Comparison of ENCODE assay signal across 24 mouse cellular contexts in genomic region chr3:147442925-147443690, GRCm38 (mm10).
DNase-seq lines count a peak whose midpoint lies in the region; ATAC-seq and TF ChIP-seq lines count a peak whose summit lies in the region.
"Had no signal": no experiment of that assay in that cellular context is flagged by ENCODE, and none has a peak within 500 bp of the region (broad histone marks: within the 10 kb centered on the region; RNA-seq: fewer than 3 reads in every experiment).

No protein-coding gene starts in this region.

- H3K27ac ChIP-seq in midbrain, embryonic 11.5 days (ENCODE audit: low read depth, low read length): no peak overlapping the region
- no peak overlapping the region for H3K27ac ChIP-seq in midbrain, embryonic 15.5 days
- H3K27ac ChIP-seq in forebrain, embryonic 12.5 days: no peak overlapping the region; the same call in 1 of the 2 replicates
- H3K27ac ChIP-seq in hindbrain, embryonic 14.5 days: peak overlapping the region; percentile 49; the same call in 1 of the 2 replicates
- H3K27ac ChIP-seq in neural tube, embryonic 13.5 days (replicated peaks): peak overlapping the region; percentile 81
- no peak overlapping the region for H3K27ac ChIP-seq in gastrocnemius, adult 2 months
- H3K27ac ChIP-seq: liver, embryonic 12.5 days; stomach, embryonic 15.5 days had no signal

- H3K9ac ChIP-seq in midbrain, embryonic 11.5 days (ENCODE audit: low read length): no peak overlapping the region
- H3K9ac ChIP-seq in midbrain, embryonic 15.5 days: no peak overlapping the region
- H3K9ac ChIP-seq in forebrain, embryonic 12.5 days: no peak overlapping the region
- no peak overlapping the region for H3K9ac ChIP-seq in hindbrain, embryonic 14.5 days
- H3K9ac ChIP-seq in neural tube, embryonic 13.5 days: no peak overlapping the region
- H3K9ac ChIP-seq: liver, embryonic 12.5 days; stomach, embryonic 15.5 days had no signal

- 64% methylated on average over 5 of the region's 5 CpGs for WGBS in midbrain, embryonic 11.5 days
- WGBS in midbrain, embryonic 15.5 days: 54% methylated on average over 5 of the region's 5 CpGs
- 55% methylated on average over 5 of the region's 5 CpGs for WGBS in forebrain, embryonic 12.5 days
- 56% methylated on average over 5 of the region's 5 CpGs for WGBS in hindbrain, embryonic 14.5 days
- WGBS in neural tube, embryonic 13.5 days: 62% methylated on average over 5 of the region's 5 CpGs

- no peaks in the 10 kb centered on the region for H3K27me3 ChIP-seq in midbrain, embryonic 11.5 days (ENCODE audit: control insufficient read depth, insufficient read depth, low read length)
- H3K27me3 ChIP-seq in midbrain, embryonic 15.5 days (replicated peaks): no peaks in the 10 kb centered on the region
- H3K27me3 ChIP-seq in forebrain, embryonic 12.5 days: peaks cover 5% of the 10 kb centered on the region; the same call in 1 of the 2 replicates
- H3K27me3 ChIP-seq in hindbrain, embryonic 14.5 days (ENCODE audit: control insufficient read depth, insufficient read depth, low read length): no peaks in the 10 kb centered on the region
- H3K27me3 ChIP-seq in neural tube, embryonic 13.5 days: no peaks in the 10 kb centered on the region
- H3K27me3 ChIP-seq: liver, embryonic 12.5 days; stomach, embryonic 15.5 days had no signal

- DNase-seq in midbrain, embryonic 11.5 days (ENCODE audit: low spot score, missing footprints): peak; percentile 81
- DNase-seq in hindbrain, embryonic 14.5 days (ENCODE audit: low spot score): no peak
- no peak for DNase-seq in liver
- DNase-seq in gastrocnemius, adult 2 months: no peak
- DNase-seq in ovary, adult 18-20 months (ENCODE audit: low spot score): no peak
- DNase-seq: adrenal gland, postnatal 14 days; cerebellum, adult 11-12 months; cerebellum, postnatal 36 days; heart, postnatal 10 days; kidney, adult 18-20 months; kidney, postnatal 10 days; left cerebral cortex, postnatal 4 days; lung, adult 2 months; lung, postnatal 36 days; right cerebral cortex, postnatal 25 days; thymus, adult 18-20 months; thymus, postnatal 4 days had no signal

- H3K4me1 ChIP-seq in midbrain, embryonic 11.5 days (ENCODE audit: control insufficient read depth, insufficient read depth, low read length): peaks cover 8% of the 10 kb centered on the region; the same call in 1 of the 2 replicates
- 0 out of 2 replicates have a peak, but pooled peaks cover 7% of the 10 kb centered on the region for H3K4me1 ChIP-seq in midbrain, embryonic 15.5 days
- peaks cover 12% of the 10 kb centered on the region for H3K4me1 ChIP-seq in forebrain, embryonic 12.5 days
- H3K4me1 ChIP-seq in hindbrain, embryonic 14.5 days (replicated peaks; ENCODE audit: control insufficient read depth, insufficient read depth, low read length): peaks cover 6% of the 10 kb centered on the region; the same call in 1 of the 2 replicates
- H3K4me1 ChIP-seq in neural tube, embryonic 13.5 days (replicated peaks): peaks cover 25% of the 10 kb centered on the region
- H3K4me1 ChIP-seq: liver, embryonic 12.5 days; stomach, embryonic 15.5 days had no signal

- intact Hi-C loops in gastrocnemius, adult 2 months (cut with DNase I): no loop called here

- no peak overlapping the region for H3K4me3 ChIP-seq in midbrain, embryonic 11.5 days (ENCODE audit: low read depth, low read length)
- H3K4me3 ChIP-seq in midbrain, embryonic 15.5 days: no peak overlapping the region
- H3K4me3 ChIP-seq in forebrain, embryonic 12.5 days (replicated peaks): no peak overlapping the region
- no peak overlapping the region for H3K4me3 ChIP-seq in hindbrain, embryonic 14.5 days (replicated peaks; ENCODE audit: low read length)
- no peak overlapping the region for H3K4me3 ChIP-seq in neural tube, embryonic 13.5 days
- no peak overlapping the region for H3K4me3 ChIP-seq in gastrocnemius, adult 2 months
- H3K4me3 ChIP-seq: liver, embryonic 12.5 days; stomach, embryonic 15.5 days had no signal

- H3K4me2 ChIP-seq in midbrain, embryonic 11.5 days: no peak overlapping the region
- H3K4me2 ChIP-seq in midbrain, embryonic 15.5 days: no peak overlapping the region
- H3K4me2 ChIP-seq in forebrain, embryonic 12.5 days: no peak overlapping the region
- H3K4me2 ChIP-seq in hindbrain, embryonic 14.5 days (replicated peaks): no peak overlapping the region
- H3K4me2 ChIP-seq in neural tube, embryonic 13.5 days: no peak overlapping the region
- H3K4me2 ChIP-seq: heart, embryonic 11.5 days; liver, embryonic 12.5 days; stomach, embryonic 15.5 days had no signal

- no peaks in the 10 kb centered on the region for H3K36me3 ChIP-seq in midbrain, embryonic 11.5 days (ENCODE audit: control insufficient read depth, insufficient read depth, low read length)
- no peaks in the 10 kb centered on the region for H3K36me3 ChIP-seq in midbrain, embryonic 15.5 days (replicated peaks)
- H3K36me3 ChIP-seq in forebrain, embryonic 12.5 days (replicated peaks): no peaks in the 10 kb centered on the region
- H3K36me3 ChIP-seq in hindbrain, embryonic 14.5 days (replicated peaks; ENCODE audit: control insufficient read depth, insufficient read depth): no peaks in the 10 kb centered on the region
- no peaks in the 10 kb centered on the region for H3K36me3 ChIP-seq in neural tube, embryonic 13.5 days
- H3K36me3 ChIP-seq: liver, embryonic 12.5 days; stomach, embryonic 15.5 days had no signal

- H3K9me3 ChIP-seq in midbrain, embryonic 11.5 days (ENCODE audit: control insufficient read depth, low read length): no peaks in the 10 kb centered on the region
- H3K9me3 ChIP-seq in midbrain, embryonic 15.5 days: no peaks in the 10 kb centered on the region
- H3K9me3 ChIP-seq in forebrain, embryonic 12.5 days: no peaks in the 10 kb centered on the region
- H3K9me3 ChIP-seq in hindbrain, embryonic 14.5 days (ENCODE audit: control insufficient read depth, low read length): no peaks in the 10 kb centered on the region
- H3K9me3 ChIP-seq in neural tube, embryonic 13.5 days: no peaks in the 10 kb centered on the region
- H3K9me3 ChIP-seq: liver, embryonic 12.5 days; stomach, embryonic 15.5 days had no signal

- TF ChIP-seq CTCF in gastrocnemius, adult 2 months (IDR thresholded peaks at IDR 0.05): no peak

- ATAC-seq in midbrain, embryonic 11.5 days (ENCODE audit: low FRiP score): peak; percentile 84
- no peak for ATAC-seq in midbrain, embryonic 15.5 days (replicated peaks)
- ATAC-seq in forebrain, embryonic 12.5 days (ENCODE audit: low FRiP score): peak; percentile 77; the same call in 1 of the 2 replicates
- no peak for ATAC-seq in hindbrain, embryonic 14.5 days (ENCODE audit: low FRiP score)
- no peak; the same call in 1 of the 2 replicates for ATAC-seq in neural tube, embryonic 13.5 days (ENCODE audit: low read depth)
- ATAC-seq: activated CD4-positive, CD25-positive, alpha-beta regulatory T cell, adult 4 months; liver, embryonic 12.5 days had no signal

Comparison
In these comparisons a context has a peak if more than half of its experiments do, and no peak if none do; other contexts are left out.
1. ATAC-seq: peak in midbrain, embryonic 11.5 days (single experiment) and forebrain, embryonic 12.5 days (single experiment); none in midbrain, embryonic 15.5 days (single experiment), hindbrain, embryonic 14.5 days (single experiment) and neural tube, embryonic 13.5 days (single experiment).
2. H3K27ac ChIP-seq: peak in hindbrain, embryonic 14.5 days (single experiment) and neural tube, embryonic 13.5 days (single experiment); none in midbrain, embryonic 11.5 days (single experiment), midbrain, embryonic 15.5 days (single experiment), forebrain, embryonic 12.5 days (single experiment) and gastrocnemius, adult 2 months (single experiment).